Mouse (Mus musculus) midbrain, embryonic 13.5 days (tissue): Measurements from ENCODE around the gene Pifo. TPM values are rescaled to one million over a fixed set of nuclear protein-coding genes. Genes with fewer than 3 reads are reported as not detected.
"Not testable (repeated sequence)": the region's sequence is repeated elsewhere in the genome, so short reads cannot be mapped to it uniquely, and the experiment has no call there.

Experiments
- ATAC-seq: fragments of 200-750 bp; cut with Nextera tagmentation; 2 replicates; pipeline ENCODE4 v1.8.0; 2017; ENCODE audit warnings: mild to moderate bottlenecking, moderate TSS enrichment, moderate library complexity
- H3K27ac ChIP-seq: fragments of 300-500 bp; sonication (generic); 2 replicates; pipeline ENCODE4 v1.5.1; 2015; ENCODE audit warnings: inconsistent platforms, mild to moderate bottlenecking, moderate library complexity
- H3K27me3 ChIP-seq: fragments of 300-500 bp; sonication (generic); 2 replicates; pipeline ENCODE4 v1.6.1; 2015; ENCODE audit warnings: mild to moderate bottlenecking, inconsistent platforms
- H3K36me3 ChIP-seq: fragments of 300-500 bp; sonication (generic); 2 replicates; pipeline ENCODE4 v1.6.1; 2015; ENCODE audit warnings: mild to moderate bottlenecking, inconsistent platforms
- H3K4me1 ChIP-seq: fragments of 300-500 bp; sonication (generic); replicated peaks from 2 replicates; pipeline ENCODE4 v1.6.1; 2015; ENCODE audit warnings: inconsistent platforms
- H3K4me2 ChIP-seq: fragments of 300-500 bp; sonication (generic); replicated peaks from 2 replicates; pipeline ENCODE4 v1.6.1; 2015; ENCODE audit warnings: moderate library complexity, mild to moderate bottlenecking, inconsistent platforms
- H3K4me3 ChIP-seq: fragments of 300-500 bp; sonication (generic); replicated peaks from 2 replicates; pipeline ENCODE4 v1.5.1; 2015; ENCODE audit warnings: mild to moderate bottlenecking, inconsistent platforms
- H3K9ac ChIP-seq: fragments of 300-500 bp; sonication (generic); replicated peaks from 2 replicates; pipeline ENCODE4 v1.6.1; 2015; ENCODE audit warnings: mild to moderate bottlenecking, inconsistent platforms
- H3K9me3 ChIP-seq: fragments of 300-500 bp; sonication (generic); 2 replicates; pipeline ENCODE4 v1.6.1; 2016; ENCODE audit warnings: mild to moderate bottlenecking, inconsistent platforms
- WGBS: fragments of 180-500 bp; shearing (Covaris S2); methylation state at CpG from one replicate; pipeline ENCODE4 v1.1.7; 2015; 5-methylcytosine and 5-hydroxymethylcytosine counted together
- polyA plus RNA-seq: library from polyadenylated mRNA; unstranded; fragments of >200 nt; fragmentation: Nextera tagmentation; extraction: Ambion mirVana; gene quantifications from 2 replicates; pipeline ENCODE4 v1.2.1, GENCODE M21; 2015

The Pifo gene
- polyA plus RNA-seq, 1 experiment from 2014 or later, result 3.3 TPM

GRCm38 (mm10) chr3:105989611-105990010, 24.8 kb downstream of the Pifo start:
- ATAC-seq, result not testable (repeated sequence)

GRCm38 (mm10) chr3:105974174-105974573, 40.3 kb downstream of the Pifo start:
- Histone ChIP-seq H3K4me1 (no peaks in the 10 kb centered on the region), H3K9me3 (no peaks in the 10 kb centered on the region), H3K4me2 (no peak overlapping the region), H3K4me3 (no peak overlapping the region), H3K27ac (no peak overlapping the region), H3K36me3 (peaks cover 11% of the 10 kb centered on the region), H3K27me3 (no peaks in the 10 kb centered on the region), H3K9ac (no peak overlapping the region)
- WGBS, result 88% methylated on average over 2 of the region's 2 CpGs
- ATAC-seq, result no peak

More at GRCm38 (mm10) chr3:105989611-105990010, 24.8 kb downstream of the Pifo start:
- H3K9me3 ChIP-seq, H3K9ac ChIP-seq, H3K27me3 ChIP-seq, H3K27ac ChIP-seq, H3K36me3 ChIP-seq, H3K4me1 ChIP-seq, H3K4me2 ChIP-seq, H3K4me3 ChIP-seq: not testable (repeated sequence)
- 38% methylated on average over 5 of the region's 5 CpGs for WGBS

- ATAC-seq, result no peak
- WGBS, result 87% methylated on average over 3 of the region's 3 CpGs
- H3K4me3 ChIP-seq, result no peak within 1 kb of the TSS
Observed at GRCm38 (mm10) chr3:105973411-105973810, 41.0 kb downstream of the Pifo start, which contains the start of gene Ovgp1. Ovgp1 (plus strand) TSS chr3:105973711.

GRCm38 (mm10) chr3:105971831-105972446, 42.5 kb downstream of the Pifo start:
- peaks cover 33% of the 10 kb centered on the region for H3K36me3 ChIP-seq
- WGBS, result 82% methylated on average over 5 of the region's 5 CpGs
- H3K4me1 ChIP-seq, result no peaks in the 10 kb centered on the region
- ATAC-seq, result no peak
- no peaks in the 10 kb centered on the region for H3K27me3 ChIP-seq
- H3K27ac ChIP-seq, result no peak overlapping the region
- no peak overlapping the region for H3K4me2 ChIP-seq
- no peak overlapping the region for H3K4me3 ChIP-seq
- no peaks in the 10 kb centered on the region for H3K9me3 ChIP-seq
- H3K9ac ChIP-seq, result no peak overlapping the region

More at GRCm38 (mm10) chr3:105973411-105973810, 41.0 kb downstream of the Pifo start, which contains the start of gene Ovgp1:
- Histone ChIP-seq H3K9me3 (no peaks in the 10 kb centered on the region), H3K27me3 (no peaks in the 10 kb centered on the region), H3K9ac (no peak within 1 kb of the TSS), H3K4me2 (no peak within 1 kb of the TSS), H3K4me1 (no peaks in the 10 kb centered on the region), H3K36me3 (peaks cover 19% of the 10 kb centered on the region), H3K27ac (no peak within 1 kb of the TSS)

GRCm38 (mm10) chr3:105960700-105961099, 53.7 kb downstream of the Pifo start:
- no peak overlapping the region for H3K27ac ChIP-seq
- H3K9me3 ChIP-seq, result no peaks in the 10 kb centered on the region
- H3K9ac ChIP-seq, result no peak overlapping the region

GRCm38 (mm10) chr3:105959999-105960398, 54.4 kb downstream of the Pifo start, which contains the start of gene Atp5f1:
Atp5f1 (minus strand) TSS chr3:105960099.
- Histone ChIP-seq H3K4me2 (peak within 1 kb of the TSS; percentile 89), H3K27me3 (no peaks in the 10 kb centered on the region), H3K9ac (peak within 1 kb of the TSS; percentile 97), H3K4me3 (peak within 1 kb of the TSS; percentile 94), H3K36me3 (peaks cover 40% of the 10 kb centered on the region), H3K9me3 (no peaks in the 10 kb centered on the region), H3K4me1 (peaks cover 41% of the 10 kb centered on the region), H3K27ac (peak within 1 kb of the TSS; percentile 86)
- WGBS, result 7% methylated on average over 6 of the region's 6 CpGs
- no peak for ATAC-seq

More at GRCm38 (mm10) chr3:105960700-105961099, 53.7 kb downstream of the Pifo start:
- Histone ChIP-seq H3K4me2 (peak overlapping the region; percentile 89), H3K4me1 (peaks cover 41% of the 10 kb centered on the region), H3K4me3 (peak overlapping the region; percentile 94; the same call in 1 of the 2 replicates), H3K36me3 (peaks cover 45% of the 10 kb centered on the region), H3K27me3 (no peaks in the 10 kb centered on the region)
- ATAC-seq, result no peak
- 99% methylated on average over 2 of the region's 2 CpGs for WGBS

GRCm38 (mm10) chr3:105959585-105959984, 54.9 kb downstream of the Pifo start:
- Histone ChIP-seq H3K4me3 (peak overlapping the region; percentile 94), H3K4me1 (peaks cover 41% of the 10 kb centered on the region), H3K27ac (peak overlapping the region; percentile 74), H3K36me3 (peaks cover 40% of the 10 kb centered on the region), H3K9me3 (no peaks in the 10 kb centered on the region), H3K27me3 (no peaks in the 10 kb centered on the region), H3K4me2 (peak overlapping the region; percentile 89), H3K9ac (peak overlapping the region; percentile 96)
- ATAC-seq, result peak; percentile 90
- 0% methylated on average over 26 of the region's 26 CpGs for whole genome bisulfite sequencing

GRCm38 (mm10) chr3:105958974-105959580, 55.4 kb downstream of the Pifo start, which contains the start of gene Wdr77:
Wdr77 (plus strand) TSS chr3:105959369.
- Histone ChIP-seq H3K9me3 (no peaks in the 10 kb centered on the region), H3K27ac (peak within 1 kb of the TSS; percentile 86), H3K4me3 (peak within 1 kb of the TSS; percentile 94), H3K9ac (peak within 1 kb of the TSS; percentile 97), H3K36me3 (peaks cover 38% of the 10 kb centered on the region), H3K27me3 (no peaks in the 10 kb centered on the region), H3K4me2 (peak within 1 kb of the TSS; percentile 89), H3K4me1 (peaks cover 41% of the 10 kb centered on the region)
- peak; percentile 98 for ATAC-seq
- WGBS, result under 1% methylated on average over 52 of the region's 52 CpGs

- Histone ChIP-seq H3K9me3 (no peaks in the 10 kb centered on the region), H3K27me3 (no peaks in the 10 kb centered on the region), H3K4me3 (peak overlapping the region; percentile 94), H3K9ac (peak overlapping the region; percentile 97), H3K27ac (no peak overlapping the region), H3K4me2 (peak overlapping the region; percentile 69), H3K36me3 (peaks cover 35% of the 10 kb centered on the region), H3K4me1 (peaks cover 41% of the 10 kb centered on the region)
- ATAC-seq, result no peak
- WGBS, result 38% methylated on average over 5 of the region's 5 CpGs
Observed at GRCm38 (mm10) chr3:105958204-105958603, 56.2 kb downstream of the Pifo start.

GRCm38 (mm10) chr3:105957235-105957634, 57.2 kb downstream of the Pifo start:
- Histone ChIP-seq H3K4me3 (0 out of 2 replicates have a peak overlapping the region, but pooled peaks have one; percentile 8), H3K9ac (0 out of 2 replicates have a peak overlapping the region, but pooled peaks have one; percentile 24), H3K27me3 (no peaks in the 10 kb centered on the region), H3K4me1 (peaks cover 41% of the 10 kb centered on the region), H3K27ac (no peak overlapping the region), H3K36me3 (peaks cover 35% of the 10 kb centered on the region), H3K9me3 (no peaks in the 10 kb centered on the region), H3K4me2 (peak overlapping the region; percentile 69; the same call in 1 of the 2 replicates)
- 98% methylated on average over 1 of the region's 1 CpGs for WGBS
- no peak for ATAC-seq

GRCm38 (mm10) chr3:105951348-105951747, 63.1 kb downstream of the Pifo start:
- no peak overlapping the region for H3K27ac ChIP-seq
- H3K4me1 ChIP-seq, result peaks cover 4% of the 10 kb centered on the region
- no peaks in the 10 kb centered on the region for H3K27me3 ChIP-seq
- no peak overlapping the region for H3K4me2 ChIP-seq
- H3K9ac ChIP-seq, result no peak overlapping the region
- H3K4me3 ChIP-seq, result no peak overlapping the region
- peaks cover 67% of the 10 kb centered on the region for H3K36me3 ChIP-seq
- WGBS, result 94% methylated on average over 7 of the region's 7 CpGs
- H3K9me3 ChIP-seq, result no peaks in the 10 kb centered on the region
- ATAC-seq, result no peak
